Mouse (Mus musculus) midbrain, embryonic 14.5 days (tissue): ENCODE measurements at regions not wholly inside any gene's neighbourhood (a gene's known extent, or its start where the extent isn't known, plus 50 kb on each side); places are given as distances from the start of the nearest gene placed in this dataset.

Source experiments
- ATAC-seq: fragments of 200-750 bp; cut with Nextera tagmentation; 2 replicates; pipeline ENCODE4 v1.8.0; 2017; ENCODE audit warnings: moderate number of reproducible peaks, moderate library complexity; ENCODE audit not compliant: low FRiP score, low TSS enrichment
- DNase-seq: peaks from one replicate; pipeline ENCODE4 v3.0.0-alpha.2; 2015
- H3K27ac ChIP-seq: fragments of 300-500 bp; sonication (generic); replicated peaks from 2 replicates; pipeline ENCODE4 v1.5.1; 2014; ENCODE audit warnings: mild to moderate bottlenecking, low read depth, low read length, moderate library complexity
- H3K27me3 ChIP-seq: fragments of 300-500 bp; sonication (generic); 2 replicates; pipeline ENCODE4 v1.6.1; 2014; ENCODE audit warnings: low read length, control low read depth, mixed read lengths; ENCODE audit not compliant: control insufficient read depth, insufficient read depth
- H3K36me3 ChIP-seq: fragments of 300-500 bp; sonication (generic); 2 replicates; pipeline ENCODE4 v1.6.1; 2014; ENCODE audit warnings: low read length, control low read depth; ENCODE audit not compliant: control insufficient read depth, insufficient read depth
- H3K4me1 ChIP-seq: fragments of 300-500 bp; sonication (generic); 2 replicates; pipeline ENCODE4 v1.6.1; 2014; ENCODE audit warnings: mild to moderate bottlenecking, antibody characterized with exemption, low read length, control low read depth; ENCODE audit not compliant: control insufficient read depth, insufficient read depth
- H3K4me2 ChIP-seq: fragments of 300-500 bp; sonication (generic); 2 replicates; pipeline ENCODE4 v1.6.1; 2014; ENCODE audit warnings: mild to moderate bottlenecking, low read length, moderate library complexity
- H3K4me3 ChIP-seq: fragments of 300-500 bp; sonication (generic); replicated peaks from 2 replicates; pipeline ENCODE4 v1.5.1; 2014; ENCODE audit warnings: low read depth, low read length
- H3K9ac ChIP-seq: fragments of 300-500 bp; sonication (generic); replicated peaks from 2 replicates; pipeline ENCODE4 v1.6.1; 2014; ENCODE audit warnings: mild to moderate bottlenecking, low read length, moderate library complexity
- H3K9me3 ChIP-seq: fragments of 300-500 bp; sonication (generic); 2 replicates; pipeline ENCODE4 v1.6.1; 2016; ENCODE audit warnings: low read length, control low read depth, mixed read lengths; ENCODE audit not compliant: control insufficient read depth
- WGBS: fragments of 180-500 bp; shearing (Covaris S2); extraction: QIAGEN DNeasy Blood & Tissue Kit; methylation state at CpG from one replicate; pipeline ENCODE4 v1.1.7; 2014; 5-methylcytosine and 5-hydroxymethylcytosine counted together

DNA sequence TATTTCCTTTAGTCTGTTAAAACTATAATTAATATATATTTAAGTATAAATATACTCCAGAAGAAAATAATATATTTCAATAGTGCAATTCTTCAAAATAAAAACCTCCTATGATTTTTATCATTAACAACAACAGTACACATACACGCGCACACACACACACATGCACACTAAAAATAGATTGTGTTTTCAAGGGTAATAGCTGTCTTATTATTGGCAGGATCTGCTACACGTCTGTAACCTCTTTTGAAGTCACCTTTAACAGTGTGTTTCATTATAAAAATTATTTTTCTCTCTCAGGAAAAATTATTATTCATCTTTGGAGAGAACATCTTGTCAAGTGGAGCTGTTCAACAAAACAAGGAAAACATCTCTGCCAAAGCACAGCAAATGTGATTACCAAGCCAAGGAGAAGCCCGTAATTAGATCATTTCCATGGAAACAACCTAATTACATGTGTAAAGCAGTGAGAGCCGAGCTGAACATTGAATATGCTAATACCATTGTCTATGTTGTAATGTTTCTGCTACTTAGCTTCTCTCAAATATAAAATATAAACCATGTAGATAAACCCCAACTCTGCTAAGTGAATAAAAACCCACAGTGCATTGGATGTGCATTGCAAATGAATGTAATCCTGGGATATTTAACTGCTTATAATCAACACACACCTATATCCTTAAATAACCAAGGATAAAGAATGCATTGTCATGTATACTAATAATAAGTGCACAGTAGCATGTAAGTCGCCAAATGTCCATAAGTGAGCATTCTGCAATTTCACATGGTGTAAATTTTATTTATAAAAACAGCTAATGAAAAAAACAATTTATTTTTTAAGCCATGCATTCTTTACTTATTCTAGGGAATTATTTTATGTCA is 719.4 kb upstream of the Tbl1xr1 start:
- H3K27ac ChIP-seq: no peak overlapping the region; the same call in 1 of the 2 replicates
- H3K36me3 ChIP-seq: no peaks in the 10 kb centered on the region
- ATAC-seq: peak; percentile 82
- no peak overlapping the region for H3K4me2 ChIP-seq
- H3K9ac ChIP-seq: no peak overlapping the region
- no peaks in the 10 kb centered on the region for H3K9me3 ChIP-seq
- H3K4me1 ChIP-seq: 0 out of 2 replicates have a peak, but pooled peaks cover 3% of the 10 kb centered on the region
- 45% methylated on average over 6 of the region's 6 CpGs for WGBS
- no peaks in the 10 kb centered on the region for H3K27me3 ChIP-seq
- H3K4me3 ChIP-seq: no peak overlapping the region
- DNase-seq: peak; percentile 81

- ATAC-seq: no peak
- no peak overlapping the region for H3K27ac ChIP-seq
Observed at GRCm38 (mm10) chr3:21358068-21358467, 718.4 kb upstream of the Tbl1xr1 start.

DNA sequence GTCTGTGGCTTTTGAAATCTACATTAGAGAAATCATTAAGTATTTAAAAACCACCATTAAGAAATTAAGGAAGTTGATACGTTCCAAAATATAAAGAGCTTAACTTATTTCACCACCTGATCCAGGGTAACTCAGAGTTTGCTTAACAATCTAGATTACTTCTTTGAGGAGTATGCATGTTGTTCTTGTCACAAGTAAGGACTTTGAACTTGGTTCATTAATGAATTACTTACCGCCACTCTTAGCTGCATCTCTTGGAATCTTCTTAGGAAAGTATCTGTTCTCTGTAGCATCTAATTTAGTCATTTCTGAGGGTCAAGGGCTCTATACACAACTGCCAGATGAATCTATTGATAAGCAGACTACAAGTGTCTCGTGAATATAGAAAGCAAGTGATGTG is 715.4 kb upstream of the Tbl1xr1 start:
- no peak overlapping the region for H3K4me3 ChIP-seq
- WGBS: 90% methylated on average over 3 of the region's 3 CpGs

More at GRCm38 (mm10) chr3:21358068-21358467, 718.4 kb upstream of the Tbl1xr1 start:
- H3K36me3 ChIP-seq: no peaks in the 10 kb centered on the region
- H3K9ac ChIP-seq: no peak overlapping the region
- no peaks in the 10 kb centered on the region for H3K9me3 ChIP-seq
- H3K4me2 ChIP-seq: no peak overlapping the region
- WGBS: 94% methylated on average over 6 of the region's 6 CpGs
- no peak for DNase-seq
- no peak overlapping the region for H3K4me3 ChIP-seq
- H3K27me3 ChIP-seq: no peaks in the 10 kb centered on the region
- H3K4me1 ChIP-seq: 0 out of 2 replicates have a peak, but pooled peaks cover 3% of the 10 kb centered on the region

DNA sequence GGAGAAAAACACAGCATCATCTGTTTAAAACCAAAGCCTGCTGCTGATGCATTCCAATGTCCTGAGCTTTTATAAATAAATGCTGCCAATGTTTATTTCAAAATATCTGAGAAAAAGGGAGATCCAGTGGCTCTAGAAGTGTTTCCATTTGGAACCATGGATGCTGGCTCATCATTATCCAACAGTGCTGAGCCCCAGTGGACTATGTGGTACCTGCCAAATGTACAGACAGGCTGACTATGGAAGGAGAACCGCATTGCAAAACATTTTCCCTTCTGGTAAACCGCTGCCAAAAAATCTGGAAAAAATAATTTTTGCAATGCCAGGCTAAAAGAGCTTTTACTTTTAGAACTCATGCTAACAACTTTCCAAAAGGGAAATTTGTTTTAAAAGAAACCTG is 696.6 kb upstream of the Tbl1xr1 start:
- Histone ChIP-seq H3K4me2 (no peak overlapping the region), H3K9me3 (no peaks in the 10 kb centered on the region), H3K4me1 (no peaks in the 10 kb centered on the region), H3K27ac (no peak overlapping the region), H3K4me3 (no peak overlapping the region), H3K36me3 (no peaks in the 10 kb centered on the region), H3K9ac (no peak overlapping the region), H3K27me3 (no peaks in the 10 kb centered on the region)
- ATAC-seq (no peak), DNase-seq (no peak)
- 92% methylated on average over 2 of the region's 2 CpGs for WGBS

More for the DNA sequence above, 715.4 kb upstream of the Tbl1xr1 start:
- no peaks in the 10 kb centered on the region for H3K27me3 ChIP-seq
- no peak overlapping the region for H3K9ac ChIP-seq
- no peak overlapping the region for H3K27ac ChIP-seq
- ATAC-seq: no peak
- DNase-seq: no peak
- H3K9me3 ChIP-seq: no peaks in the 10 kb centered on the region
- no peaks in the 10 kb centered on the region for H3K36me3 ChIP-seq
- H3K4me2 ChIP-seq: no peak overlapping the region
- 0 out of 2 replicates have a peak, but pooled peaks cover 3% of the 10 kb centered on the region for H3K4me1 ChIP-seq

- no peaks in the 10 kb centered on the region for H3K27me3 ChIP-seq
- ATAC-seq: no peak
- no peak overlapping the region for H3K27ac ChIP-seq
- H3K36me3 ChIP-seq: no peaks in the 10 kb centered on the region
- no peak overlapping the region for H3K9ac ChIP-seq
- H3K4me2 ChIP-seq: no peak overlapping the region
- H3K4me1 ChIP-seq: no peaks in the 10 kb centered on the region
- H3K9me3 ChIP-seq: no peaks in the 10 kb centered on the region
- no peak for DNase-seq
- H3K4me3 ChIP-seq: no peak overlapping the region
- 62% methylated on average over 3 of the region's 3 CpGs for WGBS
Observed at GRCm38 (mm10) chr3:21381072-21381471, 695.4 kb upstream of the Tbl1xr1 start.

GRCm38 (mm10) chr3:21403551-21403950 is 672.9 kb upstream of the Tbl1xr1 start:
- Histone ChIP-seq H3K4me2 (no peak overlapping the region), H3K4me1 (no peaks in the 10 kb centered on the region), H3K36me3 (no peaks in the 10 kb centered on the region), H3K27ac (no peak overlapping the region), H3K9ac (no peak overlapping the region), H3K4me3 (no peak overlapping the region), H3K9me3 (no peaks in the 10 kb centered on the region), H3K27me3 (no peaks in the 10 kb centered on the region)
- DNase-seq (no peak), ATAC-seq (no peak)
- 84% methylated on average over 2 of the region's 2 CpGs for WGBS

- ATAC-seq: no peak
Observed at GRCm38 (mm10) chr3:21404058-21404457, 672.4 kb upstream of the Tbl1xr1 start.

DNA sequence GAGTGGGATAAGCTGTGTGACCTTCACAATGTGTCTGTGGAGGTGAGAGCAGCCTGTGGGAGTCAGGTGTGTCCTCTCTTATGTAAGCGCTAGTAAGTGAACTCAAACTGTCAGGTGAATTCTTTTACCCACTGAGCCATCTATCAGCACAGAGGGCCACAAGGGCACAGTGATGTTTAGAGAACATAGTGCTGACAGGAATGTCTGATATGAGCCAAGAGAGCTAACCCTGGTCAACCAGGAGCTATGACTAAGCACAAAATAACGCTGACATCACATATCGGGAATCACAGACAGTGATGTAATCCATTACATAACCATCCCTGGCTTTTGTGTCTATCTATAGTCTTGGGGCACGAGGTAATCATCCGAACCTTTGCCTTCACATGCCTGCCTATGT is 669.4 kb upstream of the Tbl1xr1 start:
- no peak overlapping the region for H3K4me3 ChIP-seq
- H3K36me3 ChIP-seq: no peaks in the 10 kb centered on the region
- no peaks in the 10 kb centered on the region for H3K9me3 ChIP-seq
- no peak overlapping the region for H3K27ac ChIP-seq
- H3K4me2 ChIP-seq: no peak overlapping the region
- no peaks in the 10 kb centered on the region for H3K27me3 ChIP-seq
- no peak overlapping the region for H3K9ac ChIP-seq
- 95% methylated on average over 5 of the region's 5 CpGs for WGBS
- ATAC-seq (no peak), DNase-seq (no peak)
- H3K4me1 ChIP-seq: no peaks in the 10 kb centered on the region

More at GRCm38 (mm10) chr3:21404058-21404457, 672.4 kb upstream of the Tbl1xr1 start:
- Histone ChIP-seq H3K4me1 (no peaks in the 10 kb centered on the region), H3K9me3 (no peaks in the 10 kb centered on the region), H3K27me3 (no peaks in the 10 kb centered on the region), H3K4me3 (no peak overlapping the region), H3K36me3 (no peaks in the 10 kb centered on the region), H3K4me2 (no peak overlapping the region), H3K9ac (no peak overlapping the region), H3K27ac (no peak overlapping the region)
- WGBS: 65% methylated on average over 3 of the region's 3 CpGs
- no peak for DNase-seq

DNA sequence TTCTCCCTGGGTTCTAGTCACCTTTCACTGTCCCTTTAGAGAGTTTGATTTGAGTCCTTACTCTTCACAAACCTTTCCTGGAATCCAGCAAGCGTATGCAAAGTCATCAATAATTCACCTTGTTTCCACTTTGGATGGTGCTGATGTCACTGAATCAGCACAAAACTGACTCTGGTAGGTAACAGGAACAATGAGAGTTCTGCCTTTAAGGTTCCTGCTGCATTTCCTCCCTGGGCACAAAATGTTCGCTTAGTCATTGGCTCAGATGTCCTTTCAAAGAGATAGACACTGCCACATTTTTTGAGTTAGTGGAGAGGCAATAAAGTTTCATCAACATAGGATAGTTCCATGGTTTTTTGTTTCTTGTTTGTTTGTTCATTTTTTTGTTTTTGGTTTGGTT is 664.4 kb upstream of the Tbl1xr1 start:
- no peaks in the 10 kb centered on the region for H3K9me3 ChIP-seq
- no peak for ATAC-seq
- DNase-seq: no peak
- H3K4me2 ChIP-seq: no peak overlapping the region
- H3K4me3 ChIP-seq: no peak overlapping the region
- 91% methylated on average over 2 of the region's 2 CpGs for WGBS
- no peak overlapping the region for H3K9ac ChIP-seq
- H3K4me1 ChIP-seq: no peaks in the 10 kb centered on the region
- no peaks in the 10 kb centered on the region for H3K36me3 ChIP-seq
- H3K27me3 ChIP-seq: no peaks in the 10 kb centered on the region
- no peak overlapping the region for H3K27ac ChIP-seq
